Mouse (Mus musculus) splenic B cell, adult 2 months (primary cell): ENCODE measurements around the gene Hspb6.
A peak's percentile ranks its signal among the peaks of the same experiment; 100 is the strongest.

ENCODE experiments used
- DNase-seq: peaks from one replicate; pipeline ENCODE4 v3.0.0-alpha.2; 2011; ENCODE audit warnings: low read depth, low spot score
- H3K27me3 ChIP-seq: 2 replicates; pipeline ENCODE4 v1.6.1; 2012; ENCODE audit warnings: mild to moderate bottlenecking, low read length, moderate library complexity, mixed read lengths; ENCODE audit not compliant: control insufficient read depth, poor library complexity, insufficient read depth, severe bottlenecking
- H3K36me3 ChIP-seq: 2 replicates; pipeline ENCODE4 v1.6.1; 2012; ENCODE audit warnings: mild to moderate bottlenecking, low read length, moderate library complexity, mixed read lengths; ENCODE audit not compliant: control insufficient read depth, poor library complexity, insufficient read depth, severe bottlenecking

The Hspb6 gene

DNA sequence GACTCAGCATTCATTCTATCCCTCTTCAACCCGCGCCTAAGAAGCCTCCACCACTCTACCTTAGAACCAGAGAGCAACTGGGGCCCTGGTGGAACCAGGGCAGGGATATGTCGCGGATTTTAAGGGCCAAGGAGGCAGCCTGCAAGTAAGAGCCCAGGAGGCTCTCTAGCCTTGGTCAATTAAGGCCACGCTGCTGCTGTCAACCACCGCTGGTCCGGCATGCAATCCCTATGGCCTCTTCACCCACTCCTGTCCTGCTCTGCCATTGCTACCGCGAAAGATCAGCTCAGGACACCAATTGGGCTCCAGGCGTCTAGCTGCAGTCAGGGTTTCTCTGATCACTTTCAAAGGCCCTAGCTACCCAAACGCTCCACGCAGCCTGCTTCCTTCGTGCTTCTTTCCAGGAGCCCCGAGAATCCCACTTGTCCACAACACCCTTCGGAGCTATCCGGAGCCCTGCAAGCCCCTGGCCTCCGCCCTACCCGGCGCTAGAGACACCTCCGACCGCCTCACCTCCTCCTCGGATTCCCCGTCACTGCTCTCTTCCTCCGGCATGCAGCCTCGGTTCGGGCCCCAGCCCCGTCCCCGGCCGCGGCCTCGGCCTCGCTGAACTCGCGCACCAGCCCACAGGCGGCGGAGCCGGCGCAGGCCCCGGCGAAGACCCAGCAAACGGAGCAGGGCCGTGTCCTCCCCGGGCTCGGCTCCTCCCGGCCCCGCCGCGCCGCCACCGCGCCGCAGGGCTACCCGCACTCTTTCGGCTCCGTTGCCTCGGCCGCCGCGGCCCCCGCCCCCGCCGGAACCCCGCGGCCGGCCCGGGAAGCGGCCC, 36.1 kb downstream of the Hspb6 start:
- Histone ChIP-seq H3K36me3 (no peaks in the 10 kb centered on the region; the same call in 1 of the 2 replicates), H3K27me3 (no peaks in the 10 kb centered on the region)
- DNase-seq: peak; percentile 56

- H3K27me3 ChIP-seq: no peaks in the 10 kb centered on the region
- no peaks in the 10 kb centered on the region; the same call in 1 of the 2 replicates for H3K36me3 ChIP-seq
- peak; percentile 94 for DNase-seq
Measured at GRCm38 (mm10) chr7:30588676-30589434, 36.9 kb downstream of the Hspb6 start, which contains the start of gene Kmt2b. Gene Kmt2b (minus strand): TSS chr7:30588726.

DNA sequence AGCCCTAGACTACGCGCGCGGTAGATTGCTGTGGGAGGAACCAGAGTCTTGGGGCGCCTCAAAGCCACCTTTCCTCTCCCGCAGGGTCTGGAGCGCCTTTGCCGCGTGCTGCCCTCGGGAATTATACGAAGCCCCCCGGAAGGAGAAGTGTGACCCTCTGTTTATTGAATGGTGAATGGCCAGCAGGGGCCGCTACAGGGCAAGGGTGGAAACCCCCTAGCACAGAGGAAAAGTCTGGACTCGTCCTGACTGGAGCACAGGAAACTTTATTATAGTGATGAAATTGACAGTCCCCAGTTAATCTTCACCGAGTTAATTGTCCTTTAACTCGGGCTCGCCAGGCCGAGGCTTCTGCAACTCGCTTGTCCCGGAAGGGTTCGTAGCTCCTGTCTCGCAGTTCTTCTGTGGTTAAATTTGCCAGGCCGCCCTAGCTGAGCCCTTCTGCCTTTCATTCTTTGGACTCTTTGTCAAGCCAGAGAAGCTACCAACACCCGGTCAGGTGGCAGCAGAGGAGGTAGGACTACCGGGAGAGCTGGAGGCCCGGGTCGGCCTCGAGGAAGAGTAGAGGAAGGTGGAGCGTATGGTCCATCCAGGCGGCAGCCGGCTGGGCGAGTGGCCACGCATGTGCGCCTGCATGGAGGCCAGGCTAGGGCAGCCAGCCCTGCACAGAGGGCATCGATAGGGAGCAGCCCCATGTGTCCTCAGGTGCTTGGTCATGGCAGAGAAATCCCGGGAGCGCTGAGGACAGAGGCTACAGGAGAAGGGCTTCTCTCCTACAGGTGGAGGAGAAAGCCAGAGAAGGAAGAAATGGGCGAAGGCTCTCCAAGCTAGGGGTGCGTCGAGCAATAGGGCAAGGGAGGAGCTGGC, 37.7 kb downstream of the Hspb6 start:
- no peaks in the 10 kb centered on the region; the same call in 1 of the 2 replicates for H3K36me3 ChIP-seq
- DNase-seq: peak; percentile 79
- no peaks in the 10 kb centered on the region for H3K27me3 ChIP-seq

DNA sequence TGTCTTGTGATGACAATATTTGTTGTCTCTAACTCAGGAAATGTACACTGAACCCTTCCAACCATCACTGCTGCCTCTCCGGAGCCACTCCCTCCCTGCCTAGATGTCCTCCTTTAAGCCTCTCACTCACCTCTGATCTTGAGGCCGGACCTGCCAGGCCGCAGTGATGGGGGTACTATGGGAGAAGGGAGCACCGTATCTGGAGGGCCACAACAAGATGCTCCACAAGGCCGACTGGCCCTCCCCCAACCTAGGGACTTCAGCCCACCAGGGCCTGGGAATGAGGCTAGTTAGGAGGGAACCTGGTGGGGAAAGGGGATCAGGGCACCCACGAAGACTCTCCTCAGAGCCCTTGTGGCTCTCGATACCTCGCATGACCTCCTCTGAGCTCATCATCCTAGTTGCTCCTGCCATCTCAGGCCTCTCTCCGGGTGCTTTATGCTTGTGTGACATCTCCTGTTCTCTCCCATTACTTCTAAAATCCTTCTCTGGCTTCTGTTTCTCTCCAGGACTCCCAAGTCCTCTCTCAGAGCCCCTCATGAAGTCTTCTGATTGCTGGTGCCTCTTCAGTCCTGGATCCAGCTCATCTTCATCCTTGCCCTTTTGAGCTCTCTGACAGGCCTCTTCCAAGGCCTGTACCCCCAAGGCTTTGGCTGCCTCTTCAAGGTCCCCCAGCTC, 39.1 kb downstream of the Hspb6 start:
- no peak for DNase-seq
- Histone ChIP-seq H3K27me3 (no peaks in the 10 kb centered on the region), H3K36me3 (no peaks in the 10 kb centered on the region; the same call in 1 of the 2 replicates)

- H3K27me3 ChIP-seq: no peaks in the 10 kb centered on the region
- no peaks in the 10 kb centered on the region; the same call in 1 of the 2 replicates for H3K36me3 ChIP-seq
- DNase-seq: no peak
Measured at GRCm38 (mm10) chr7:30591605-30591951, 39.6 kb downstream of the Hspb6 start.

GRCm38 (mm10) chr7:30592772-30593423, 40.9 kb downstream of the Hspb6 start:
- Histone ChIP-seq H3K27me3 (no peaks in the 10 kb centered on the region), H3K36me3 (no peaks in the 10 kb centered on the region)
- DNase-seq: peak; percentile 35

DNA sequence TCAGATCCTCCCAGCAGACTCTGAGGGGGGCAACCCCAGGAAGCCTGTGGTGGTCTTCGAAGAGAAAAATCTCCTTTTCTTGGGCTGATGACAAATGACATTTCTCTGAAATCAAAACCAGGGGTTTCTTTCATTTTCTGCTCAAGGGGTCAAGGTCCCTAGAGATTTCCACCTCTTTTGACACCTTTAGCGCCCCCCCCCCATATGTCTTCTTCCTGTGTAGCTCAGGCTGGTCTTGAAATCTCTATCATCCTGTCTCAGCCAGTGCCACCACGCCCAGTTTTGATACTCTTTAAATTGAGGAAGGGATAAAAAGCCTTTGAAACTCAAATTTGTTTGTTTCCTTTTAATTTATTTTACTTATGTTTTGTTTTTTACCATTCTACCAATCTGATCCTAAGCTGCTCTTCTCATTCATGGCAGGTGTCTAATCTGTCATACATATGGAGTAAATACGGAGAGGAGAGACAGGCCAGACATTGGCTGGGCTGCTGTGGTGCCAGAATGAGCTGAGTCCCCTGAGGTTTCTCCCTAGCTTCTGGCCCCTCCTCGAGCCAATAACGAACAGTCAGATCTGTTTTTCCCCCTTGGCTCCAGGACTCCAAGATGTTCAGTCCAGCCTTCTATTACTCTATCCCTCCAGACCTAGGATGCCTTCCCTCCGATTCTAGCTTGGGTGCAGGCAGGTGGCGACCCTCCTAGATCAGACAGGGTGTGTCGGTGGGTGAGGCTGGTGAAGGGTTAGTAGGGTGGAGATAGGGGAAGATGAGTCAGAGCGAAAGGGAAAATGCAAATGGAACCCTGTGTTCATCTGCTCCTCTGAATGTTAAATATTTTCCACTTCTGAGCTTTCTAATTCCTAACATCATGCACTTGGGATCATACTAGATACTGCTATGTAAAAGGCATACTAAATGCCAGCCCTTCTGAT, 41.9 kb downstream of the Hspb6 start:
- H3K36me3 ChIP-seq: no peaks in the 10 kb centered on the region
- peak; percentile 61 for DNase-seq

DNA sequence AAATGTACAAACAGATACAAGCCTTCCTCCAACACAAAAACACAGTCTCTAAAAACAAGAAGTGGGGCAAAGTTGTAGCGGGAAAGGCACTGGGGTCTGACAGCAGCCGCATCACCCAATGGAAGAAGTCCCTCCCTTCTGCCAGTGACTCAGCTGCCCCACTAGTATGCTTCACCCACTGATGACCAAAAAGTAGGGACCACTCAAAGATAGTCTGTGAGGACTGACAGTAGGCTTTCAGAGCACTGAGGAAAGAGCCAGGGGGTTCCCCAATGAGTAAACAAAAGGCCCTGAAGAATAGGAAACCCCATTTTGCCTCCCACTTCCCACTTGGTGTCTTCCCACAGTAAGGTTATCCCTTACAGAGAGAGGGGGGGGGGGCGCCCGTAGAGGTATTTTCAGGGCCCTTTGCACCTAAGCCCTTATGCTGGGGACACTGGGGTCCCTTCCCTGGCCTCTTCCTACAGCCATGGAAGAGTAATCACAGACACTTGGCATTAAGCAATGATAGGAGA, 42.6 kb downstream of the Hspb6 start:
- peak; percentile 48 for DNase-seq
- Histone ChIP-seq H3K27me3 (no peaks in the 10 kb centered on the region), H3K36me3 (no peaks in the 10 kb centered on the region)

More for the DNA sequence above, 41.9 kb downstream of the Hspb6 start:
- H3K27me3 ChIP-seq: no peaks in the 10 kb centered on the region

GRCm38 (mm10) chr7:30596093-30596492, 44.1 kb downstream of the Hspb6 start:
- Histone ChIP-seq H3K36me3 (no peaks in the 10 kb centered on the region), H3K27me3 (no peaks in the 10 kb centered on the region)
- no peak for DNase-seq

DNA sequence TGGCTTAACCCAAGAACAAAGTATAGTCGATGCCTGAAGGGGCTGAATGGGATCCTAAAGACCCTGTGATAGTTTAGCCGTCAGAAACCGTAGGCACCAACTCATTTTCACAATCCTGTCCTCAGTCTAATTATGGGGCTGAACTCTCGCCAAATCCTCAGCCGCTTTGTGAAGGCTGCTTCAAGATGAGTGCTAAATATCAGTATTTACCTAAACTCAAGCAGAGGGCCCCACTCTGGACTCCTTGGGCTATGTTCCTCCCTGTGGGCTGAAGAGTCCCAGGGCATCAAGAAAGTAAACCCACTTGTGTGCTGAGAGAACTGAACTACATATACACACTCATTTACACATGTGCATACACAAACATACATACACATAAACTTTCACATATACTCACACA, 44.8 kb downstream of the Hspb6 start:
- DNase-seq: no peak
- Histone ChIP-seq H3K27me3 (no peaks in the 10 kb centered on the region), H3K36me3 (no peaks in the 10 kb centered on the region)

DNA sequence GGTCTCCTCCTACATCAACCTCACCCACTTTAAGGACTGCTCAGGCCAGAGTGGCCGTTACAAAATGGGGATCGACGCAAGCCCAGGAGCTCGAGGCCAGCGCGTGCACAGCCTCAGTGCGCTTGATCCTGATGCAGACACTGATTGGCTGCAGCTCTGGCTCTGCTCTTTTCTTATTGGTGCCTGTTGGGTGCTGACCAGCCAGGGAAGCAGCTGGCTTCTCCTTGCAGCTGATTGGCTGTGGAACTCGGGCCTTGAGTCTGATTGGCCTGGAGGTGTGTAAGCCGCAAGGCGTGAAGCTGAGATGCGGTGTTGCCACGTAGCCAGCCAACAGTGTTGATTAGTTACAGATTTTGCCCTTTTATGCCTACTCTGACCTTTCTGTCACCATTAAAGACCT, 46.8 kb downstream of the Hspb6 start, which contains the start of gene Zbtb32:
Gene Zbtb32 (minus strand): TSS at position 124 of the 400 bp plus-strand sequence.
- no peak for DNase-seq
- Histone ChIP-seq H3K36me3 (no peaks in the 10 kb centered on the region), H3K27me3 (no peaks in the 10 kb centered on the region)

DNA sequence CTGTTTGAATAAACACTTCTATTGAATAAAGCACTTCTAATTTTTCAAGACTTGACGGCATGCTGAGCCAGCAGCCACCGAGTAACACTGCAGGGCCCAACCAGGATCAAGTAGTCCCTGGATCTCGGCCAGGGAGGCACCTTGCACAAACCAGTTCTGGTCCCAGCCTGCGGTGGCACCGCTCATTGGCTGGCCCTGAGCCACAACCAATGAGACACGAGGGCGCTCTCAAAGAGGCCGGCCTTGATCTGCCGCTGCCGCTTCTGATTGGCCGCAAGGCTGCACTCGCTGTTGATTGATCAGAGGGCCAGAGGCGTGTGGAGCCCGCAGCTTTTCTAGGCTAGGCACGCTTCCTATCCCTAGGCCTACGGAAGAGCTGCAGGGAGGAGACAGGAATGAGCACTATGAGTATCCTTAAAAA, 48.0 kb downstream of the Hspb6 start:
- peak; percentile 64 for DNase-seq
- no peaks in the 10 kb centered on the region for H3K36me3 ChIP-seq
- H3K27me3 ChIP-seq: no peaks in the 10 kb centered on the region

- no peak for DNase-seq
- no peaks in the 10 kb centered on the region for H3K27me3 ChIP-seq
- no peaks in the 10 kb centered on the region for H3K36me3 ChIP-seq
Measured at GRCm38 (mm10) chr7:30600651-30601050, 48.7 kb downstream of the Hspb6 start.
